Mouse (Mus musculus) E14TG2a.4 (cell line): ENCODE results near the gene Zbed6.
A peak's percentile ranks its signal among the peaks of the same experiment; 100 is the strongest.
"Not testable (repeated sequence)": the region's sequence is repeated elsewhere in the genome, so short reads cannot be mapped to it uniquely, and the experiment has no call there.

Experiments
- H3K27me3 ChIP-seq: 2 replicates; pipeline ENCODE4 v1.6.1; 2014; ENCODE audit warnings: low read length, control low read depth; ENCODE audit not compliant: insufficient read depth
- H3K36me3 ChIP-seq: 2 replicates; pipeline ENCODE4 v1.6.1; 2014; ENCODE audit warnings: low read length, control low read depth; ENCODE audit not compliant: insufficient read depth
- H3K4me1 ChIP-seq: replicated peaks from 2 replicates; pipeline ENCODE4 v1.6.1; 2014; ENCODE audit warnings: low read depth, low read length, control low read depth
- H3K4me3 ChIP-seq: replicated peaks from 2 replicates; pipeline ENCODE4 v1.5.1; 2014; ENCODE audit warnings: mild to moderate bottlenecking, low read length
- H3K9me3 ChIP-seq: 2 replicates; pipeline ENCODE4 v1.6.1; 2014; ENCODE audit warnings: low read length, control low read depth
- CTCF ChIP-seq: conservative IDR thresholded peaks from 2 replicates; pipeline ENCODE4 v1.5.1; 2014; ENCODE audit warnings: low read length
- NANOG ChIP-seq: IDR thresholded peaks from 2 replicates; pipeline ENCODE4 v1.6.1; 2014; ENCODE audit warnings: borderline replicate concordance, low read length, mixed read lengths
- POU5F1 ChIP-seq: IDR thresholded peaks from 2 replicates; pipeline ENCODE4 v1.6.1; 2014; ENCODE audit warnings: low read length, borderline replicate concordance

Zbed6 gene

DNA sequence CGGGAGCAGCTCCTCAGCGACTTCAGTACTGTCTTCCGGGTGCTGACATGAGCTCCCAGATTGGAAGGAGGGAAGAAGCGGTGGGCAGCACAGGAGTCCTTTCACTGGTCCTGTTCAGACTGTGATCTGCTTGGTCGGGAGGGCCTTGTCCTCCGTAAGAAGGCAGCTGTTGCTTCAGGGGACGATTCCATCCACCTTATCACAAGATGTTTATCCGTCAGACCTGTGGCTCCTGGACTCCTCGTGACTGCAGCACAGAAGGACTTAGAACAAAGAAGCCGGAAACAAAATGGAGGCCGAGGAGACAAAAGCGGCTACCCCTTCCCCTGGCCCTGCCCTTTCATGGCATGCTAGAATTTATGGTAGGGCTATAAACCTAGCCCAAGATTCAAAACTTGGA lies 9.5 kb upstream of the Zbed6 start:
- Histone ChIP-seq H3K4me1 (peaks cover 50% of the 10 kb centered on the region), H3K4me3 (peak overlapping the region; percentile 80), H3K27me3 (no peaks in the 10 kb centered on the region), H3K36me3 (peaks cover 18% of the 10 kb centered on the region), H3K9me3 (no peaks in the 10 kb centered on the region)
- no peak for TF ChIP-seq NANOG
- no peak for TF ChIP-seq POU5F1
- TF ChIP-seq CTCF = no peak

DNA sequence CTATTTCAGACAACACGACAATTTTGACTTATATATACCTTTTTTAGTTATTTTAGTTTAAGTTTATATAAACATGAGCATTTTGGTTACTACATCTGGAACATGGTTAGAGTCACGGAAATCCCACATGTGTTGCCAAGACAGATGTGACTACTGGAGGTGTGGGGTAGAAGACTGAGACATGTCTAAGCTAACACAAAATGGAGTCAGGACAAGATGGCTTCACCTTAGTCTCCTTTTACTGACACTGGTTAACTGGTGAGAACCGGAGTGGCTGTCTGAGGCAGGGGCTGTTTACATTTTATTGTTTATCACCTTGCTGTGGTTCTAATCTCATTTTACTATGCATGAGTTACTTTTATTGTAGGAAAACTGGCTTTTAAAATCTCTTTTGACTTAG lies 7.9 kb upstream of the Zbed6 start:
- no peaks in the 10 kb centered on the region for H3K27me3 ChIP-seq
- H3K4me3 ChIP-seq = peak overlapping the region; percentile 80
- TF ChIP-seq POU5F1 = no peak
- no peak for TF ChIP-seq CTCF
- no peak for TF ChIP-seq NANOG
- peaks cover 7% of the 10 kb centered on the region for H3K36me3 ChIP-seq
- H3K9me3 ChIP-seq = no peaks in the 10 kb centered on the region
- peaks cover 54% of the 10 kb centered on the region for H3K4me1 ChIP-seq

DNA sequence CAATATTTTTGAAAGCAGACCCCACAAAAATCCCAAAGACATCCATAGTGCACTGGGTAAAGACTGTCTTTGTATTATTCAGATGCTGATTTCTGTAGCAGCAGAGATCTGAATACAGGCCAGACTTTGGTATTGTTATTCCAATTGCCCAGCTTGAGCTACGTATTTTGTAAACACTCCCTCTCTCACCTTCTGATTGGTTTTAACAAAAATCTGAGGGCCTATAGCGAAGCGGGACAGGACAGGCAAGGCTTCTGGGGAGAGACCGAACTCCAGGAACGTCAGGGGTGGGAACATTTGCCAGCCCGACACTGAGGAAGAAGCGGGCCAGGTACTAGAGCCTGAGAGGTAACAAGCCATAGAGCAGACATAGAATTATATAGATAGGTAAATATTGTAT lies 7.0 kb upstream of the Zbed6 start:
- H3K4me1 ChIP-seq = peaks cover 63% of the 10 kb centered on the region
- H3K9me3 ChIP-seq = no peaks in the 10 kb centered on the region
- no peaks in the 10 kb centered on the region for H3K27me3 ChIP-seq
- peaks cover 7% of the 10 kb centered on the region for H3K36me3 ChIP-seq
- TF ChIP-seq CTCF (no peak), NANOG (peak; percentile 69), POU5F1 (peak; percentile 93)
- peak overlapping the region; percentile 80 for H3K4me3 ChIP-seq

DNA sequence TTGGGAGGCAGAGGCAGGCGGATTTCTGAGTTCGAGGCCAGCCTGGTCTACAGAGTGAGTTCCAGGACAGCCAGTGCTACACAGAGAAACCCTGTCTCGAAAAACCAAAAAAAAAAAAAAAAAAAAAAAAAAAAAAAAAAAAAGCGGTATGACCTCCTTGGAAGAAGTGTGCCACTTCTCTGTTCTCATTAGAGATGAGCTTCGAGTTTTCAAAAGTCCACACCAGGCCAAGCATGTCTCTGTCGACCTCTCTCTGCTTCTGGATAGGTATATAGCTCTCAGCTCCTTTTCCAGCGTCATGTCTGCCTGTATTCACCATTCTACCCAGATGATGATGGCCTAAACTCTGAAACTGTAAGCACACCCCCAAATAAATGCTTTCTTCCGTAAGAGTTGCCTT lies 5.0 kb upstream of the Zbed6 start:
- peak overlapping the region; percentile 82 for H3K4me3 ChIP-seq
- not testable (repeated sequence) for H3K36me3 ChIP-seq, H3K27me3 ChIP-seq, H3K9me3 ChIP-seq
- peaks cover 56% of the 10 kb centered on the region for H3K4me1 ChIP-seq

DNA sequence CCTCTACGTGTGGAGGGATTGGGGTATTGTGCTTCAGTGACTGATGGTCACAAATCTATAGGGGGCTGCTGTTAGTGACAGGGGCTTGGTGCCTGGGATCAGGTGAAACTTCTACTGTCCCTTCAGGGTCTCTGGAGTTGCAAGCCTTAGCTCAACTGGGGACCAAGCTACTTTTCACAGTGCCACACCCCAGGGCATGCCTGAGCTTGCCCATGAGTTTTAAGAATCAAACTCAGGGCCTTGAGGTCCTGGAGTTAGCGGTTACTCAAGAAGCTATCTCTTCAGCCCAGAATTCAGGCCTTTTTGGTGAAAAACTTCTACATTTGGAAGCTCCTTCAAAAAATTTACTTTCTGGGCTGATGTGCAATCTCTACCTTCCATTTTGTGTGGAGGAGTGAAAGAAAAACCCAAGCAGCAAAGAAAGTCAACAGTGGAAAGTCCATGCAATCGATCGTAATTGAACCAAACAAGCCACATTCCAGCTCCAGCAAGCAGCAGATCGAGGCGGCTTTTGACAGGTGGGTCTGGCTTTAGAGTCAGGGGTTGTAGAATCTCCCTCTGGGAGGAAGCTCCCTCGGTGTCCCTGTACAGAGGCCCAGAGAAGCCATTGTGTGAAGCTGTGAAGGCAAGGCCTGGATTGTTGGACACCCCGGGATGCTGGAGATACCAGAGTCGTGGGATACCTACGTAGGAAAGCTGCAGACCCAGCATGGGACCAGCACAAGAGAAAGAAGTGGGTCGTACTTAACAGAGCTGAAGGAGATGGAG lies 3.7 kb upstream of the Zbed6 start:
- H3K27me3 ChIP-seq = no peaks in the 10 kb centered on the region
- TF ChIP-seq POU5F1 (no peak), CTCF (no peak), NANOG (no peak)

DNA sequence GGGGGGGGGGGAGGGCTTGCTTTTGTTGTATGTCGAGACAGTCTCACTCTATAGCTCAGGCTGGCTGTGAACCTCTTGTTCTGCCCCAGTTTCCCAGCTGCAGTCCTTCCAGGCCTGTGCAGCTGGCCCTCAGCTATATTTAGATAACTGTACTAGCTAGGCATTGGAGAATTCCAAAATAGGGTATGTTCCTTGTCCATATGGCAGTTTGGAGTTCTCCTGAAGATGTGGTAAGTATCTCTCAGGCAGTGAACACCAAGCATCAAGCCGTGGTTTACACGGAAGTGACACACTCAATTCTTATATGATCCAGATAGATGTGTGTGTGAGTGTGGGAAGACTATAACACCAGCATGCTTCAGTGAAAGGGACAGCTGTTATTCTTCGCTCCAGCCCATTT lies 2.7 kb upstream of the Zbed6 start:
- Histone ChIP-seq H3K27me3 (no peaks in the 10 kb centered on the region), H3K36me3 (peaks cover 23% of the 10 kb centered on the region), H3K9me3 (no peaks in the 10 kb centered on the region), H3K4me1 (peaks cover 72% of the 10 kb centered on the region), H3K4me3 (peak overlapping the region; percentile 82)
- TF ChIP-seq CTCF (no peak), POU5F1 (no peak), NANOG (no peak)

More for the DNA sequence above, 3.7 kb upstream of the Zbed6 start:
- H3K4me1 ChIP-seq = peaks cover 62% of the 10 kb centered on the region
- peaks cover 14% of the 10 kb centered on the region for H3K36me3 ChIP-seq
- H3K9me3 ChIP-seq = no peaks in the 10 kb centered on the region
- H3K4me3 ChIP-seq = peak overlapping the region; percentile 82

DNA sequence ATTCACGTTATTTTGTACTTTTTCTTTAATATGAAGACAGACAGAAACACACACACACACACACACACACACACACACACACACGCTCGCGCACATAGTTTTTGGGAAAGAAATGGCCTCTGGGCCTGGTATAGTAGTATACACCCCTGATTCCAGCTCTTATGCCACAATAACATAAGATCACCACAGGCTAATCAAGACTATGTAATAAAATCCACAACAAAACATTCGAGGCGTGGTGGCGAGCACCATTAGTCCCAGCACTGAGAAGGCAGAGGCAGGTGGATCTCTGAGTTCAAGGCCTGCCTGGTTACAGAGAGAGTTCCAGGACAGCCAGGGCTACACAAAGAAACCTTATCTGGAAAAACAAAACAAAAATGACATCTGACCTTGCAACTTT lies 2.3 kb upstream of the Zbed6 start:
- Histone ChIP-seq H3K27me3 (no peaks in the 10 kb centered on the region), H3K36me3 (peaks cover 28% of the 10 kb centered on the region), H3K4me3 (no peak overlapping the region), H3K4me1 (peaks cover 77% of the 10 kb centered on the region), H3K9me3 (no peaks in the 10 kb centered on the region)
- TF ChIP-seq NANOG = no peak
- no peak for TF ChIP-seq POU5F1
- TF ChIP-seq CTCF = no peak

DNA sequence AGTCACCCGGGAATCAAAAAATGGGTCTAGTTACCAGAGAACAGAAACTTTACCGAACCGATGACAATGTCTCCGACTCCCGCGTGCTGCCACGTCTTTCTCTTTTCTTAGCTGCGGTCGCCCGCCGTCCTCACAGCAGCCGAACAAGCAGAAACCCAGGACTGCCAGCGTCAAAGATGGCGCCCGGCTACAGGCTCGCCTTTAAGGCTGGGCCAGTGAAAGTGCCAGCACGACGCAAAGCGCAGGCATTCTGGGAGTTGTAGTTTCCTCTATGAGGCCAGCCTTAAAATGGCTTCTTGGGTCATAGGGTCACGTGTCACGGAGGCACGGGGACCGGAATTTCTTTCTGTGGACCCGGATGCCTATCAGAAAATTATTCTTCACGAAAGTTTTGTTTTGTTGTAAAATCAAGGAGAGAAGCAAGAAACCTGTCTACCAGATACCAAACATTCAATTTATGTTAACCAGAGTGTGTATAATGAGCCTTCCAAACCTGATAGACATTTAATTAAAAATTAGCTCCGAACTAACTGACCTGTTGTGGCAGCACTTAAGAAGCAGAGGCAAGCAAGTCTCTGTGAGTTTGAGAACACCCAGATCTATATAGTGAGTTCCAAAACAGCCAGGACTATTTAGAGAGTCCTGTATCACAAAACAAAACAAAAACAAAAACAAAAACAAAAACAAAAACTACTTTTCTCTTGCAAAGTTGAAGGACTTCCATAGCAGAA lies 683 bp upstream of the Zbed6 start, which contains the start of gene Gm38394:
TSS of gene Gm38394 (minus strand) at position 116 of the 731 bp plus-strand sequence.
- H3K4me1 ChIP-seq = peaks cover 82% of the 10 kb centered on the region
- H3K4me3 ChIP-seq = peak within 1 kb of the TSS; percentile 90
- TF ChIP-seq CTCF (no peak), NANOG (no peak), POU5F1 (no peak)
- peaks cover 44% of the 10 kb centered on the region for H3K36me3 ChIP-seq
- no peaks in the 10 kb centered on the region for H3K9me3 ChIP-seq
- H3K27me3 ChIP-seq = no peaks in the 10 kb centered on the region
